Mouse (Mus musculus) lung, postnatal 0 days (tissue): ENCODE data around the gene Mypop. TPM values are rescaled to one million over a fixed set of nuclear protein-coding genes. Genes with fewer than 3 reads are reported as not detected.
A peak's percentile ranks its signal among the peaks of the same experiment; 100 is the strongest.

Source experiments
- ATAC-seq: fragments of 200-750 bp; cut with Nextera tagmentation; 2 replicates; pipeline ENCODE4 v1.8.0; 2017; ENCODE audit warnings: moderate library complexity
- DNase-seq: peaks from one replicate; pipeline ENCODE4 v3.0.0-alpha.2; 2016; ENCODE audit warnings: low spot score
- H3K27ac ChIP-seq: fragments of 300-500 bp; sonication (generic); 2 replicates; pipeline ENCODE4 v1.5.1; 2014; ENCODE audit warnings: antibody characterized with exemption, mild to moderate bottlenecking, low read length, mixed read lengths
- H3K27me3 ChIP-seq: fragments of 300-500 bp; sonication (generic); replicated peaks from 2 replicates; pipeline ENCODE4 v1.6.1; 2014; ENCODE audit warnings: low read length, mixed read lengths; ENCODE audit not compliant: insufficient read depth
- H3K36me3 ChIP-seq: fragments of 300-500 bp; sonication (generic); 2 replicates; pipeline ENCODE4 v1.6.1; 2014; ENCODE audit warnings: low read length, mixed read lengths; ENCODE audit not compliant: insufficient read depth
- H3K4me1 ChIP-seq: fragments of 300-500 bp; sonication (generic); 2 replicates; pipeline ENCODE4 v1.6.1; 2014; ENCODE audit warnings: antibody characterized with exemption, low read depth, low read length, mixed read lengths; ENCODE audit not compliant: insufficient read depth
- H3K4me2 ChIP-seq: fragments of 300-500 bp; sonication (generic); replicated peaks from 2 replicates; pipeline ENCODE4 v1.6.1; 2014; ENCODE audit warnings: low read depth, mild to moderate bottlenecking, low read length, moderate library complexity, mixed read lengths
- H3K4me3 ChIP-seq: fragments of 300-500 bp; sonication (generic); 2 replicates; pipeline ENCODE4 v1.5.1; 2014; ENCODE audit warnings: low read depth, low read length
- H3K9ac ChIP-seq: fragments of 300-500 bp; sonication (generic); replicated peaks from 2 replicates; pipeline ENCODE4 v1.6.1; 2014; ENCODE audit warnings: low read depth, mild to moderate bottlenecking
- H3K9me3 ChIP-seq: fragments of 300-500 bp; sonication (generic); 2 replicates; pipeline ENCODE4 v1.6.1; 2016; ENCODE audit warnings: low read length, mixed read lengths
- CTCF ChIP-seq: IDR thresholded peaks from 2 replicates; pipeline ENCODE4 v1.5.1; 2016; ENCODE audit warnings: antibody characterized with exemption, mild to moderate bottlenecking
- EP300 ChIP-seq: IDR thresholded peaks from 2 replicates; pipeline ENCODE4 v1.6.1; 2016; ENCODE audit warnings: antibody characterized with exemption, mild to moderate bottlenecking, control low read depth
- WGBS: fragments of 180-500 bp; shearing (Covaris S2); extraction: QIAGEN DNeasy Blood & Tissue Kit; methylation state at CpG from one replicate; pipeline ENCODE4 v1.1.7; 2014; 5-methylcytosine and 5-hydroxymethylcytosine counted together
- polyA plus RNA-seq: library from polyadenylated mRNA; unstranded; fragments of >200 nt; fragmentation: Nextera tagmentation; extraction: Ambion mirVana; gene quantifications from 2 replicates; pipeline ENCODE4 v1.2.1, GENCODE M21; 2015

Mypop gene
- polyA plus RNA-seq, 1 experiment from 2014 or later, result 2.3 TPM

DNA sequence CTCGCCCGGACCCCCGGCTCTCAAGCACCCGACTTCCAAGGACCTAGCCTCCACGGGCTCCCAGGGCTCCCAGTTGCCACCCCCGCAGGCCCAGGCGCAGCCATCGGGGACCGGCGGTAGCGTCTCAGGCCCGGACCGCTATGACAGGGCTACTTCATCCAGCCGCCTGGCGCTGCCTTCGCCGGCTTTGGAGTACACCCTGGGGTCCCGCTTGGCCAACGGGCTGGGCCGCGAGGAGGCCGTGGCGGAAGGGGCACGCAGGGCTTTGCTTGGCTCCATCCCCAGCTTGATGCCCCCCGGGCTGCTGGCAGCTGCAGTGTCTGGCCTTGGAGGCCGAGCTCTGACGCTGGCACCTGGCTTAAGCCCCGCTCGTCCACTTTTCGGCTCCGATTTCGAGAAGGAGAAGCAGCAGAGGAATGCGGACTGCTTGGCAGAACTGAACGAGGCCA lies 13.6 kb downstream of the Mypop start:
- 8% methylated on average over 34 of the region's 34 CpGs for WGBS
- peak overlapping the region; percentile 78 for H3K4me3 ChIP-seq
- H3K4me1 ChIP-seq, result peaks cover 38% of the 10 kb centered on the region
- H3K9me3 ChIP-seq, result no peaks in the 10 kb centered on the region
- no peaks in the 10 kb centered on the region for H3K27me3 ChIP-seq
- no peaks in the 10 kb centered on the region for H3K36me3 ChIP-seq
- TF ChIP-seq CTCF (no peak), EP300 (no peak)
- peak; percentile 3; the same call in 1 of the 2 replicates for ATAC-seq
- H3K4me2 ChIP-seq, result peak overlapping the region; percentile 95
- DNase-seq, result no peak
- peak overlapping the region; percentile 65 for H3K9ac ChIP-seq
- H3K27ac ChIP-seq, result peak overlapping the region; percentile 90

DNA sequence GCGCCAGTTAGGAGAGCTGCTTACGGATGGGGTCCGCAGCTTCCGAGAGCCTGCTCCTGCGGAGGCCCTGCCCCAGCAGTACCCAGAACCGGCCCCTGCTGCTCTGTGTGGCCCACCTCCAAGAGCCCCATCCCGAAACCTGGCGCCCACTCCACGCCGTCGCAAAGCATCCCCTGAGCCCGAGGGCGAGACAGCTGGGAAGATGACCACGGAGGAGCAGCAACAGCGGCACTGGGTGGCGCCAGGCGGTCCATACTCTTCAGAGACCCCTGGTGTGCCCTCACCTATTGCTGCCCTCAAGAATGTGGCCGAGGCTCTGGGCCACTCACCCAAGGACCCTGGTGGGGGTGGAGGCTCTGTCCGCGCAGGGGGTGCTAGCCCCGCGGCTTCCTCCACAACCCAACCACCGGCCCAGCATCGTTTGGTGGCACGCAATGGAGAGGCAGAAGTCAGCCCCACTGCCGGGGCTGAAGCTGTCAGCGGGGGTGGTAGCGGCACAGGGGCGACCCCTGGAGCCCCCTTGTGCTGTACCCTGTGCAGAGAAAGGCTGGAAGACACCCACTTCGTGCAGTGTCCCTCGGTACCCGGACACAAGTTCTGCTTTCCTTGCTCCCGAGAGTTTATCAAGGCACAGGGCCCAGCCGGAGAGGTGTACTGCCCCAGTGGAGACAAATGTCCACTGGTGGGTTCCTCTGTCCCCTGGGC lies 14.5 kb downstream of the Mypop start:
- DNase-seq (no peak), ATAC-seq (no peak)
- H3K9ac ChIP-seq, result no peak overlapping the region
- peak overlapping the region; percentile 95 for H3K4me2 ChIP-seq
- H3K4me1 ChIP-seq, result peaks cover 38% of the 10 kb centered on the region
- no peaks in the 10 kb centered on the region for H3K27me3 ChIP-seq
- no peak overlapping the region for H3K4me3 ChIP-seq
- TF ChIP-seq EP300, result no peak
- TF ChIP-seq CTCF, result no peak
- H3K9me3 ChIP-seq, result no peaks in the 10 kb centered on the region
- no peaks in the 10 kb centered on the region for H3K36me3 ChIP-seq
- WGBS, result 74% methylated on average over 33 of the region's 34 CpGs
- H3K27ac ChIP-seq, result no peak overlapping the region

DNA sequence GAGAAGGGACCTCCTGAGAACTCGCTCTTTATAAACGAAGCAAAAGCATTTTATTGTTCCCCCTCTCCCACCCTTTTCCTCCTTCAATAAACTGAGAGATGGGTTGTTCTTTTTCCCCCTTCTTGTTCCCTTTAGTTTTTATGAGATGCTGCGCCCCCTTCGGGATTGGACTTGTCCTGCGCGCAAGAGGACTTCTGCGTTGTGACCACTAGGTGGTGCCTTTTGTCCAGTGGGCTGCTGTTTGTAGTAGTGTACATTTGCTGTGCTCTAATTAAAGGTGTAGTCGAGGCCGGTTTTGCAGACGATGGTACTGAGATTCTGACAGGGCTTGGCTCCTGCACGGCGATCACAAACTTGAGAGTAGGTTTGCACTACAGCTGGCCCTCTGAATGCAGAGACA lies 15.4 kb downstream of the Mypop start:
- 5% methylated on average over 12 of the region's 12 CpGs for WGBS
- Histone ChIP-seq H3K27ac (no peak overlapping the region), H3K36me3 (no peaks in the 10 kb centered on the region), H3K9ac (no peak overlapping the region), H3K4me1 (peaks cover 34% of the 10 kb centered on the region), H3K4me3 (no peak overlapping the region), H3K27me3 (no peaks in the 10 kb centered on the region), H3K9me3 (no peaks in the 10 kb centered on the region), H3K4me2 (no peak overlapping the region)
- DNase-seq, result peak; percentile 93
- TF ChIP-seq EP300 (no peak), CTCF (peak; percentile 100)
- ATAC-seq, result peak; percentile 23

DNA sequence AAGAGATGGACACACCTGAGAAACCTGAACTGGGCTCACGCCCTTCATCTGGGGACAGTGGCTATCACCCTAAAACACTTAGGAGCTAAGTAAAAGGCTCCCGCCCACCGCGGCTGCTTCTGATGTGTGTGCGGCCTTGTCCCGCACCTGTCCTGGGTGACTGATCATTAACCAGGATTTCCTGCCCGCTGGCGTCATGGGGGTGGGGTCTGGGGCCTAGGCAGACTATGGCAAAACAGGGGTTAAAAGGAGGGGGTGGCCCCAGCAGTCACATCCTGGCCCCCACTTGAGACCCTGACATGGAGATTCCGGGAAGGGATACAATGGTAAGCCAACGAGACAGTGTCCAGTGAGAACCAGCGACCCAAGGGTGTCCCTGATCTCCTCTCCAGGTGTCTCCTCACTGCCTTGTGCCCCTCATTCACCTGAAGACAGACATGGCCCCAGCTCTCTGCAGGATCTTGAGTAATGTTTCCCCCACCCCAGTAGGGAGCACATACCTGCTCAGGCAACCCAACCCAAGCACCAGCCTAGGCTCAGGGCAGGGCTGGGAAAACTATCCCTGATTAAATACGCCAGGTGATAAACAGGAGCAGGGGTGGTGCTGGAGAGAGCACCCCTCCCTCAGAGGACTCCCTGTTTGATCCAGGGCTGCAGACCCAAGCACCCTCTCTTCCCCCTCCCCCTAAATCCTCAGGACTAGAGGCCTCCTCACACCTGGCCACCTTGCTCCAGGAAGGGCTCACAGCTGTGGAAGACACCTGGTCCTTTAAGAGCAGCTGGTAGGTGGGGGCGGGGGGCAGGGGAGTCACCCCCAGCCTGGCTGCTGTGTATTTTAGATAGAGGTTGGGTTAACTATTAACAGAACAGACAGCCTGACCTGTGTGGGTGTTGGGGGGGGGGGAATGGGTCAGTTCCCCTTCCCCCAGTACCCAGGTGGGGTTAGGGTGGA lies 16.3 kb downstream of the Mypop start:
- H3K36me3 ChIP-seq, result no peaks in the 10 kb centered on the region
- 54% methylated on average over 13 of the region's 13 CpGs for WGBS
- DNase-seq (no peak), ATAC-seq (no peak)
- H3K27ac ChIP-seq, result no peak overlapping the region
- H3K27me3 ChIP-seq, result no peaks in the 10 kb centered on the region
- no peak overlapping the region for H3K9ac ChIP-seq
- no peak overlapping the region for H3K4me2 ChIP-seq
- H3K9me3 ChIP-seq, result no peaks in the 10 kb centered on the region
- H3K4me3 ChIP-seq, result no peak overlapping the region
- TF ChIP-seq EP300 (no peak), CTCF (no peak)
- H3K4me1 ChIP-seq, result peaks cover 30% of the 10 kb centered on the region

DNA sequence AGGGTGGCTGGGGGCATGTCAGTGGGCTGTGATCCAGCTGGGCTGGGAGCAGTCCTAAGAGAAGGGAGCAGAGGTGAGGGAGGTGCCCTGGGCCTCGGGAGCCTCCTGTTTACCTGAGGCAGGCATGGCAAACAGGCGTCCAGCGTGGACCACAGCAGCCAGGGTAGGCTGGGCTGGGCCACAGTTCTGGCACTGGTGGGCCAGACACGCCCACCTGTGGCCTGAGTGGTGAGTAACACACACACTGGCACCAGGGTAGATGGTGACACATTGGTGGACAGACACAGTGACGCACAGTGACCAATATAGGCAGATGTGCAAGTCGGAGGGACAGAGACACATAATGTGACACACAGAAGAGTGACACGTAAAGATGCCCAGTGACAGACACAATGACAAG lies 19.5 kb downstream of the Mypop start:
- ATAC-seq (no peak), DNase-seq (no peak)
- H3K9me3 ChIP-seq, result no peaks in the 10 kb centered on the region
- peaks cover 17% of the 10 kb centered on the region for H3K4me1 ChIP-seq
- H3K27me3 ChIP-seq, result no peaks in the 10 kb centered on the region
- no peak overlapping the region for H3K4me2 ChIP-seq
- WGBS, result 68% methylated on average over 7 of the region's 7 CpGs
- no peak for TF ChIP-seq CTCF
- TF ChIP-seq EP300, result no peak
- H3K36me3 ChIP-seq, result no peaks in the 10 kb centered on the region
- H3K4me3 ChIP-seq, result no peak overlapping the region
- H3K27ac ChIP-seq, result no peak overlapping the region
- no peak overlapping the region for H3K9ac ChIP-seq

DNA sequence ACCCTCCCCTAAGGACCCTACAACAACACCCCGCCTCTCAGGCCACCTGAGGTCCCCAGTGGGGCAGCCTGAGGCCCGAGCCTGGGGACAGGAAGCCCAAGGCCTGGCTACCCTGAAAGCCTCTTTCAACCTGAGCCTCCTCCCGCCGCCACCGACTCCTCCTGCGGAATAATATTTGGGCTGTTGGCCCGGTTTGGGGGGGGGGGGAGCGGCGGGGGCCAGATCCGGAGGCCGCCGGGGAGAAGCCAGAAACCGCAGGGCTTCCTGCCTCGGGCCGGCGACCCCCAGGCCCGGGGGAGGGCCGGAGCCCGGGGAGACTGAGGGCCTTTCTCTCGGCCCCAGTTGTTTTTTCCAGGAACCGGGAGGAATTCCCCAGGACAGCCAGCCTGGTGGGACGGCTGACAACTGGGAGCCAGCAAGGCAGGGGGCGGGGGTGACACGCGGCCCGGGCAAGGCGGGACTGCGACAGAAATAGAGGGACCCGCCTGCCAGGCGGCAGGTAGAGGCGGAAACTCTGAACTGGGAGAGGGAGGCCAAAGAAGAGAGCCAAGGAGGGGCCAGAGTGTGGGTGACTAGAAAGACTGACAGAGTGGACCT lies 21.1 kb downstream of the Mypop start:
- DNase-seq (peak; percentile 72), ATAC-seq (peak; percentile 73)

More for the DNA sequence above, 21.1 kb downstream of the Mypop start:
- H3K4me2 ChIP-seq, result peak overlapping the region; percentile 76
- no peaks in the 10 kb centered on the region for H3K36me3 ChIP-seq
- no peaks in the 10 kb centered on the region for H3K27me3 ChIP-seq
- peak overlapping the region; percentile 38 for H3K4me3 ChIP-seq
- WGBS, result under 1% methylated on average over 26 of the region's 31 CpGs
- peak overlapping the region; percentile 83 for H3K9ac ChIP-seq
- TF ChIP-seq CTCF (no peak), EP300 (no peak)
- H3K4me1 ChIP-seq, result 0 out of 2 replicates have a peak, but pooled peaks cover 6% of the 10 kb centered on the region
- no peaks in the 10 kb centered on the region for H3K9me3 ChIP-seq
- peak overlapping the region; percentile 77 for H3K27ac ChIP-seq
